ENCODE assay signal across 14 mouse cellular contexts in genomic region chr1:75565616-75566015, GRCm38 (mm10). TPM values are rescaled to one million over a fixed set of nuclear protein-coding genes. Genes with fewer than 3 reads are reported as not detected.
A peak's percentile ranks its signal among the peaks of the same experiment; 100 is the strongest.
DNase-seq lines count a peak whose midpoint lies in the region; ATAC-seq and TF ChIP-seq lines count a peak whose summit lies in the region.
"Had no signal": no experiment of that assay in that cellular context is flagged by ENCODE, and none has a peak within 500 bp of the region (broad histone marks: within the 10 kb centered on the region; RNA-seq: fewer than 3 reads in every experiment).

No protein-coding gene starts in this region.

- H3K4me3 ChIP-seq in heart, embryonic 12.5 days: no peak overlapping the region
- H3K4me3 ChIP-seq in gastrocnemius, adult 2 months: no peak overlapping the region
- H3K4me3 ChIP-seq: embryonic facial prominence, embryonic 12.5 days; hindbrain, embryonic 12.5 days had no signal

- no peak for ATAC-seq in heart, embryonic 12.5 days (ENCODE audit: insufficient number of reproducible peaks, low FRiP score)
- ATAC-seq in megakaryocyte, adult 5-6 weeks (ENCODE audit: poor library complexity, severe bottlenecking): no peak

- peak overlapping the region; percentile 5; the same call in 1 of the 2 replicates for H3K4me2 ChIP-seq in heart, embryonic 12.5 days
- H3K4me2 ChIP-seq: embryonic facial prominence, embryonic 12.5 days; hindbrain, embryonic 12.5 days had no signal

- intact Hi-C loops in gastrocnemius, adult 2 months (cut with DNase I): no loop called here

- 50% methylated on average over 9 of the region's 9 CpGs for WGBS in heart, embryonic 12.5 days

- H3K36me3 ChIP-seq in heart, embryonic 12.5 days: no peaks in the 10 kb centered on the region
- H3K36me3 ChIP-seq: embryonic facial prominence, embryonic 12.5 days; hindbrain, embryonic 12.5 days had no signal

- peak overlapping the region; percentile 28; the same call in 1 of the 2 replicates for H3K27ac ChIP-seq in heart, embryonic 12.5 days (ENCODE audit: poor library complexity, severe bottlenecking)
- H3K27ac ChIP-seq in gastrocnemius, adult 2 months: no peak overlapping the region
- H3K27ac ChIP-seq: embryonic facial prominence, embryonic 12.5 days; hindbrain, embryonic 12.5 days; liver, embryonic 14.5 days had no signal

- no peak for TF ChIP-seq POLR2A in brain, embryonic 14.5 days (IDR thresholded peaks at IDR 0.05; ENCODE audit: borderline replicate concordance, extremely low read depth, insufficient read depth, insufficient read length, poor library complexity, severe bottlenecking)

- H3K9me3 ChIP-seq in heart, embryonic 12.5 days (replicated peaks): 0 out of 2 replicates have a peak, but pooled peaks cover 8% of the 10 kb centered on the region

- TF ChIP-seq CTCF in brain, embryonic 14.5 days (IDR thresholded peaks at IDR 0.05; ENCODE audit: borderline replicate concordance, extremely low read depth, insufficient read depth, insufficient read length): no peak
- no peak for TF ChIP-seq CTCF in gastrocnemius, adult 2 months (IDR thresholded peaks at IDR 0.05)

- H3K27me3 ChIP-seq in heart, embryonic 12.5 days (replicated peaks): no peaks in the 10 kb centered on the region
- H3K27me3 ChIP-seq: embryonic facial prominence, embryonic 12.5 days; hindbrain, embryonic 12.5 days had no signal

- DNase-seq in heart, postnatal 4 days: no peak
- peak; percentile 91 for DNase-seq in A20 (ENCODE audit: low read depth, low spot score)
- peak; percentile 34 for DNase-seq in brain, embryonic 14.5 days (ENCODE audit: low read depth)
- peak; percentile 18 for DNase-seq in naive thymus-derived CD4-positive, alpha-beta T cell, adult 2 months (ENCODE audit: low read depth)
- DNase-seq in urinary bladder, postnatal 14 days (ENCODE audit: low spot score): no peak
- no peak for DNase-seq in gastrocnemius, adult 2 months
- DNase-seq: cerebellum, adult 8-10 months; kidney, adult 2 months; lung, postnatal 4 days had no signal

- no peak overlapping the region for H3K9ac ChIP-seq in heart, embryonic 12.5 days
- H3K9ac ChIP-seq: embryonic facial prominence, embryonic 12.5 days; hindbrain, embryonic 12.5 days; liver, embryonic 14.5 days had no signal

- H3K4me1 ChIP-seq in heart, embryonic 12.5 days (replicated peaks): peaks cover 28% of the 10 kb centered on the region
- H3K4me1 ChIP-seq: embryonic facial prominence, embryonic 12.5 days had no signal

RNA-seq across cellular contexts. Expression of gene Slc4a3, which starts 19.6 kb away (rescaled TPM):
- 32.6 and 35.7 TPM in 2 replicates for polyA plus RNA-seq in heart, embryonic 12.5 days (2016; fragmentation: Nextera tagmentation; extraction: Ambion mirVana)
- 100 to 1,000 TPM; 121 to 125 TPM for total RNA-seq in heart, postnatal 4 days (2021)
- 59.4 and 61.2 TPM in 2 replicates for polyA plus RNA-seq in brain, embryonic 14.5 days (2012; rRNA removed)
- 0.05 TPM in 1 of 2 replicates, not detected in the other for total RNA-seq in megakaryocyte, adult 5-6 weeks (2015)
- total RNA-seq in megakaryocyte, adult 5-6 weeks (2017): not detected in 2 replicates
- 10 to 100 TPM in 1 of 2 experiments, 1 to 10 TPM in 1; 7.2 to 11.9 TPM for total RNA-seq in gastrocnemius, adult 2 months (2021)

RNA-seq across cellular contexts. Expression of gene Stk11ip, which starts 44.3 kb away (rescaled TPM):
- polyA plus RNA-seq in heart, embryonic 12.5 days (2016; fragmentation: Nextera tagmentation; extraction: Ambion mirVana): 20.5 and 20.9 TPM in 2 replicates
- total RNA-seq in heart, postnatal 4 days (2021): 10 to 100 TPM; 15.7 to 16.7 TPM
- polyA plus RNA-seq in brain, embryonic 14.5 days (2012; rRNA removed): 36.5 and 40.6 TPM in 2 replicates
- 9.5 and 10.7 TPM in 2 replicates for total RNA-seq in megakaryocyte, adult 5-6 weeks (2015)
- total RNA-seq in megakaryocyte, adult 5-6 weeks (2017): 17.2 and 20.5 TPM in 2 replicates
- 1 to 10 TPM; 6.2 to 8.4 TPM for total RNA-seq in gastrocnemius, adult 2 months (2021)

RNA-seq across cellular contexts. Expression of gene Inha, which starts 58.7 kb away (rescaled TPM):
- 7.5 and 9.2 TPM in 2 replicates for polyA plus RNA-seq in heart, embryonic 12.5 days (2016; fragmentation: Nextera tagmentation; extraction: Ambion mirVana)
- 10 to 100 TPM in 1 of 2 experiments, 1 to 10 TPM in 1; 10.0 to 10.3 TPM for total RNA-seq in heart, postnatal 4 days (2021)
- polyA plus RNA-seq in brain, embryonic 14.5 days (2012; rRNA removed): 63.9 and 70.0 TPM in 2 replicates
- total RNA-seq in megakaryocyte, adult 5-6 weeks (2015): not detected in 2 replicates
- not detected in 2 replicates for total RNA-seq in megakaryocyte, adult 5-6 weeks (2017)
- total RNA-seq in gastrocnemius, adult 2 months (2021): 1 to 10 TPM; 1.3 to 2.2 TPM

RNA-seq across cellular contexts. Expression of gene Obsl1, which starts 59.4 kb away (rescaled TPM):
- 137 and 147 TPM in 2 replicates for polyA plus RNA-seq in heart, embryonic 12.5 days (2016; fragmentation: Nextera tagmentation; extraction: Ambion mirVana)
- total RNA-seq in heart, postnatal 4 days (2021): 100 to 1,000 TPM; 196 to 210 TPM
- polyA plus RNA-seq in brain, embryonic 14.5 days (2012; rRNA removed): 54.3 and 57.6 TPM in 2 replicates
- total RNA-seq in megakaryocyte, adult 5-6 weeks (2015): not detected in 2 replicates
- total RNA-seq in megakaryocyte, adult 5-6 weeks (2017): not detected in 2 replicates
- 10 to 100 TPM; 28.4 to 41.4 TPM for total RNA-seq in gastrocnemius, adult 2 months (2021)

Comparison
In these comparisons a context has a peak if more than half of its experiments do, and no peak if none do; other contexts are left out.
1. DNase-seq: peak in A20 (single experiment), brain, embryonic 14.5 days (single experiment) and naive thymus-derived CD4-positive, alpha-beta T cell, adult 2 months (single experiment); none in heart, postnatal 4 days (single experiment), urinary bladder, postnatal 14 days (single experiment) and gastrocnemius, adult 2 months (single experiment).
2. RNA of gene Slc4a3, which starts 19.6 kb away (total RNA-seq): 121 to 125 TPM in heart, postnatal 4 days; 7.2 to 11.9 TPM in gastrocnemius, adult 2 months and 0.05 TPM in megakaryocyte, adult 5-6 weeks; every median in the first group is over 4 times any median in the second.